Mouse (Mus musculus) natural killer cell, adult 2 months (primary cell): ENCODE data around the gene 1700061G19Rik.
A peak's percentile ranks its signal among the peaks of the same experiment; 100 is the strongest.
"Not testable (repeated sequence)": the region's sequence is repeated elsewhere in the genome, so short reads cannot be mapped to it uniquely, and the experiment has no call there.

Source experiments
- DNase-seq, 2 experiments: peaks; one replicate each; pipeline ENCODE4 v3.0.0; 2022; ENCODE audit warnings: low spot score in 2 of 2

Gene 1700061G19Rik

GRCm38 (mm10) chr17:56871767-56872166 lies 3.5 kb upstream of the 1700061G19Rik start:
- DNase-seq = no peak

GRCm38 (mm10) chr17:56872512-56872911 lies 2.8 kb upstream of the 1700061G19Rik start:
- DNase-seq = no peak

- DNase-seq = no peak
Observed at GRCm38 (mm10) chr17:56874237-56874636, 1.0 kb upstream of the 1700061G19Rik start, which contains the start of gene Acsbg2. Gene Acsbg2 (minus strand): TSS chr17:56874447.

GRCm38 (mm10) chr17:56876465-56876864 lies 1.2 kb downstream of the 1700061G19Rik start:
- no peak for DNase-seq

- DNase-seq = no peak
Observed at GRCm38 (mm10) chr17:56876981-56877380, 1.7 kb downstream of the 1700061G19Rik start.

GRCm38 (mm10) chr17:56877426-56877825 lies 2.1 kb downstream of the 1700061G19Rik start:
- DNase-seq = no peak

- DNase-seq = no peak
Observed at GRCm38 (mm10) chr17:56883612-56884011, 8.3 kb downstream of the 1700061G19Rik start.

- no peak for DNase-seq
Observed at GRCm38 (mm10) chr17:56884331-56884730, 9.1 kb downstream of the 1700061G19Rik start.

GRCm38 (mm10) chr17:56884809-56885208 lies 9.5 kb downstream of the 1700061G19Rik start:
- peak in 1 of 2 experiments; percentile 15 for DNase-seq

- no peak for DNase-seq
Observed at GRCm38 (mm10) chr17:56888050-56888449, 12.8 kb downstream of the 1700061G19Rik start.

GRCm38 (mm10) chr17:56890018-56890417 lies 14.7 kb downstream of the 1700061G19Rik start:
- DNase-seq = no peak

GRCm38 (mm10) chr17:56895368-56895918 lies 20.2 kb downstream of the 1700061G19Rik start:
- DNase-seq = no peak

- no peak for DNase-seq
Observed at GRCm38 (mm10) chr17:56896513-56897129, 21.3 kb downstream of the 1700061G19Rik start.

GRCm38 (mm10) chr17:56897630-56898195 lies 22.4 kb downstream of the 1700061G19Rik start:
- DNase-seq = peak; percentile 72 to 83

- DNase-seq = no peak
Observed at GRCm38 (mm10) chr17:56902698-56903097, 27.4 kb downstream of the 1700061G19Rik start.

- DNase-seq = peak in 1 of 2 experiments; percentile 31
Observed at GRCm38 (mm10) chr17:56906166-56906565, 30.9 kb downstream of the 1700061G19Rik start.

GRCm38 (mm10) chr17:56907096-56907495 lies 31.8 kb downstream of the 1700061G19Rik start:
- DNase-seq = no peak

GRCm38 (mm10) chr17:56907887-56908286 lies 32.6 kb downstream of the 1700061G19Rik start:
- no peak for DNase-seq

- not testable (repeated sequence) for DNase-seq
Observed at GRCm38 (mm10) chr17:56909764-56910163, 34.5 kb downstream of the 1700061G19Rik start.

GRCm38 (mm10) chr17:56913023-56913422 lies 37.7 kb downstream of the 1700061G19Rik start:
- DNase-seq = peak in 1 of 2 experiments; percentile 18

GRCm38 (mm10) chr17:56913444-56913843 lies 38.2 kb downstream of the 1700061G19Rik start:
- DNase-seq = peak in 1 of 2 experiments; percentile 45

GRCm38 (mm10) chr17:56917166-56917565 lies 41.9 kb downstream of the 1700061G19Rik start:
- DNase-seq = no peak

- DNase-seq = no peak
Observed at GRCm38 (mm10) chr17:56919725-56920124, 44.4 kb downstream of the 1700061G19Rik start.
